Mouse (Mus musculus): ENCODE data around the gene Krtap6-1. TPM values are rescaled to one million over a fixed set of nuclear protein-coding genes. Genes with fewer than 3 reads are reported as not detected.

Gene Krtap6-1
- polyA plus RNA-seq, 1 experiment from 2014 or later = not detected

Other genes starting within 250 kb of the Krtap6-1 start
- gene Gm20741, start 219.5 kb upstream of the Krtap6-1 start, polyA plus RNA-seq (2015; fragmentation: Nextera tagmentation; extraction: Ambion mirVana) = not detected in 2 replicates
- 0.25 TPM in 1 of 2 replicates, not detected in the other for gene Krtap15, start 211.5 kb upstream of the Krtap6-1 start, polyA plus RNA-seq (2015; fragmentation: Nextera tagmentation; extraction: Ambion mirVana)
- not detected in 2 replicates for gene Krtap14, start 205.6 kb upstream of the Krtap6-1 start, polyA plus RNA-seq (2015; fragmentation: Nextera tagmentation; extraction: Ambion mirVana)
- gene Krtap19-1, start 162.3 kb upstream of the Krtap6-1 start, polyA plus RNA-seq (2015; fragmentation: Nextera tagmentation; extraction: Ambion mirVana) = not detected in 2 replicates
- gene Krtap19-2, start 157.4 kb upstream of the Krtap6-1 start, polyA plus RNA-seq (2015; fragmentation: Nextera tagmentation; extraction: Ambion mirVana) = not detected in 2 replicates
- gene Krtap19-3, start 153.7 kb upstream of the Krtap6-1 start, polyA plus RNA-seq (2015; fragmentation: Nextera tagmentation; extraction: Ambion mirVana) = not detected in 2 replicates
- gene Krtap19-4, start 146.6 kb upstream of the Krtap6-1 start, polyA plus RNA-seq (2015; fragmentation: Nextera tagmentation; extraction: Ambion mirVana) = not detected in 2 replicates
- gene Krtap19-5, start 135.2 kb upstream of the Krtap6-1 start, polyA plus RNA-seq (2015; fragmentation: Nextera tagmentation; extraction: Ambion mirVana) = not detected in 2 replicates
- gene Krtap19-9b, start 99.4 kb upstream of the Krtap6-1 start, polyA plus RNA-seq (2015; fragmentation: Nextera tagmentation; extraction: Ambion mirVana) = not detected in 2 replicates
- gene Krtap16-3, start 68.8 kb upstream of the Krtap6-1 start, polyA plus RNA-seq (2015; fragmentation: Nextera tagmentation; extraction: Ambion mirVana) = not detected in 2 replicates
- not detected in 2 replicates for gene Krtap22-2, start 20.9 kb upstream of the Krtap6-1 start, polyA plus RNA-seq (2015; fragmentation: Nextera tagmentation; extraction: Ambion mirVana)
- gene Gm10229, start 16.4 kb upstream of the Krtap6-1 start, polyA plus RNA-seq (2015; fragmentation: Nextera tagmentation; extraction: Ambion mirVana) = not detected in 2 replicates
- not detected in 2 replicates for gene Gm10228, start 9.8 kb downstream of the Krtap6-1 start, polyA plus RNA-seq (2015; fragmentation: Nextera tagmentation; extraction: Ambion mirVana)
- not detected in 2 replicates for gene Krtap6-5, start 16.2 kb downstream of the Krtap6-1 start, polyA plus RNA-seq (2015; fragmentation: Nextera tagmentation; extraction: Ambion mirVana)
- gene 1110025L11Rik, start 32.3 kb downstream of the Krtap6-1 start, polyA plus RNA-seq (2015; fragmentation: Nextera tagmentation; extraction: Ambion mirVana) = not detected in 2 replicates
- gene Krtap6-3, start 52.3 kb downstream of the Krtap6-1 start, polyA plus RNA-seq (2015; fragmentation: Nextera tagmentation; extraction: Ambion mirVana) = not detected in 2 replicates
- not detected in 2 replicates for gene Gm6358, start 109.2 kb downstream of the Krtap6-1 start, polyA plus RNA-seq (2015; fragmentation: Nextera tagmentation; extraction: Ambion mirVana)
- not detected in 2 replicates for gene Gm10061, start 119.4 kb downstream of the Krtap6-1 start, polyA plus RNA-seq (2015; fragmentation: Nextera tagmentation; extraction: Ambion mirVana)
- not detected in 2 replicates for gene Gm9789, start 126.3 kb downstream of the Krtap6-1 start, polyA plus RNA-seq (2015; fragmentation: Nextera tagmentation; extraction: Ambion mirVana)
- gene Gm7735, start 137.8 kb downstream of the Krtap6-1 start, polyA plus RNA-seq (2015; fragmentation: Nextera tagmentation; extraction: Ambion mirVana) = not detected in 2 replicates
- not detected in 2 replicates for gene 1110057P08Rik, start 143.0 kb downstream of the Krtap6-1 start, polyA plus RNA-seq (2015; fragmentation: Nextera tagmentation; extraction: Ambion mirVana)
- not detected in 2 replicates for gene Krtap20-2, start 174.2 kb downstream of the Krtap6-1 start, polyA plus RNA-seq (2015; fragmentation: Nextera tagmentation; extraction: Ambion mirVana)